Mouse (Mus musculus): ENCODE measurements around the gene Cbx1. TPM values are rescaled to one million over a fixed set of nuclear protein-coding genes. Genes with fewer than 3 reads are reported as not detected.

The Cbx1 gene
- polyA plus RNA-seq, 1 experiment from 2014 or later: 76.7 TPM

- Histone ChIP-seq H3K27ac (ENCODE audit: low read depth, low read length) (no peak overlapping the region), H3K4me3 (ENCODE audit: low read depth, low read length) (no peak overlapping the region), H3K9me3 (ENCODE audit: control insufficient read depth, low read length) (no peaks in the 10 kb centered on the region), H3K9ac (ENCODE audit: low read depth, low read length) (no peak overlapping the region), H3K4me1 (replicated peaks; ENCODE audit: control insufficient read depth, insufficient read depth, low read length) (no peaks in the 10 kb centered on the region), H3K4me2 (no peak overlapping the region), H3K36me3 (ENCODE audit: control insufficient read depth, insufficient read depth, low read length) (no peaks in the 10 kb centered on the region), H3K27me3 (replicated peaks; ENCODE audit: control insufficient read depth, insufficient read depth, low read length) (no peaks in the 10 kb centered on the region)
- no peak for ATAC-seq (replicated peaks; ENCODE audit: low FRiP score)
- WGBS: 65% methylated on average over 5 of the region's 5 CpGs
- DNase-seq (ENCODE audit: low spot score): no peak
These were observed 30.5 kb upstream of the Cbx1 start for GRCm38 (mm10) chr11:96758402-96758801.

DNA sequence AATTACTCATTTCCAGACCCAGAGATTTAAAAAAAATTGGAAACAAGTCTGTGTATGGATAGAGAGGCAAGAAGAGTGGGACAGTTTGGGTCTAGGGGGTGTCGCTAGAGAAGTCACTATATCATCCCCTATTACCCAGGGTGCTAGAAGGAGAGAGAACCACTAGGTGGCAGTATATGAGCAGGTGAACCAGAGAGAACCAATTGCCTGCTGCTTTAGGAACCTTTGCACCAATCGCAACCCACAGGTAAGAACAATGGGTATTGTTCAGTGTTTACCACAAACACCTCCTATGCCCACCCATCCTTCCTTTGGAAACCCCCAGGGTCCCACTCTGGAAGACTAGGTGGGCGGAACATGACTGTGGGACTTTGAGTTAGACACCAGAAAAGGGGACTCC lies 28.9 kb upstream of the Cbx1 start:
- Histone ChIP-seq H3K36me3 (ENCODE audit: control insufficient read depth, insufficient read depth, low read length) (no peaks in the 10 kb centered on the region), H3K9ac (ENCODE audit: low read depth, low read length) (no peak overlapping the region), H3K27ac (ENCODE audit: low read depth, low read length) (no peak overlapping the region), H3K4me2 (no peak overlapping the region), H3K27me3 (replicated peaks; ENCODE audit: control insufficient read depth, insufficient read depth, low read length) (no peaks in the 10 kb centered on the region), H3K4me3 (ENCODE audit: low read depth, low read length) (no peak overlapping the region), H3K4me1 (replicated peaks; ENCODE audit: control insufficient read depth, insufficient read depth, low read length) (no peaks in the 10 kb centered on the region), H3K9me3 (ENCODE audit: control insufficient read depth, low read length) (no peaks in the 10 kb centered on the region)
- DNase-seq (ENCODE audit: low spot score) (no peak), ATAC-seq (replicated peaks; ENCODE audit: low FRiP score) (no peak)
- 36% methylated on average over 3 of the region's 3 CpGs for WGBS

GRCm38 (mm10) chr11:96761984-96762383 lies 26.9 kb upstream of the Cbx1 start:
- 55% methylated on average over 7 of the region's 7 CpGs for WGBS
- Histone ChIP-seq H3K4me2 (no peak overlapping the region), H3K9ac (ENCODE audit: low read depth, low read length) (no peak overlapping the region), H3K36me3 (ENCODE audit: control insufficient read depth, insufficient read depth, low read length) (no peaks in the 10 kb centered on the region), H3K27ac (ENCODE audit: low read depth, low read length) (no peak overlapping the region), H3K4me3 (ENCODE audit: low read depth, low read length) (no peak overlapping the region), H3K9me3 (ENCODE audit: control insufficient read depth, low read length) (no peaks in the 10 kb centered on the region), H3K4me1 (replicated peaks; ENCODE audit: control insufficient read depth, insufficient read depth, low read length) (peaks cover 7% of the 10 kb centered on the region; the same call in 1 of the 2 replicates), H3K27me3 (replicated peaks; ENCODE audit: control insufficient read depth, insufficient read depth, low read length) (no peaks in the 10 kb centered on the region)
- DNase-seq (ENCODE audit: low spot score): no peak
- ATAC-seq (replicated peaks; ENCODE audit: low FRiP score): no peak

DNA sequence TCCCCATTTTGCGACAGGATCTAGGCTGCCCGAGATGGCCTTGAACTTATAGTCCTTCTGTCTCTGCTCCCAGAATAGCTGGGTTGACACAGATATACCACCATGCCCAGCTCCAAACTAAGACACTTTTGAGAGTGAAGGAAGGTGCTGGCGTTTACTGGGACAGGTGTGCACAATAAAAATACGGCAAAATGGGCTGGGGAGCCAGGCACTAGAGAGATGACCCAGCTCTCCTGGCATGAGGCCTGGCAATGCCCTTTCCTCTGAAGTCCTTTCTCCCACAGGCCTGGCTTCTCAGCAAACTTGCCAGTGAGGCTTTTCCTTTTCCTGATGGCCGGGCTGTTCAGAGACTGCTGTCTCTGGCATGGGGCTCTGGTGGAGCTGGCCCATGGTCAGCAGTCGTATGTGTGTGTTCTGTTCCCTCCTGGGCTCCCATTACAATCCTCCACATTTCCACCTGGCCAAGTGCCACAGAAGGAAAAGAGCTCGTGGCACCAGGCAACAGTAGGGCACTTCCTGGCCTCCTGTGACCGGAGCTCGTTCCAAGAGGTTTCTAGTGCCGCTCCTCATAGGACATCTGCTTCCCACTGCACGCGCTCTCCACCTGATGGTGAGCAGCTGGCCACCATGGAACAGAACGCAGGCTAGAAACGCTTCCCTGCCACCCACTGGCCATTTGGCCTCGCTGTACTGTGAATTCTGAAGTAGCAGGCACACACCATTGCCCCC lies 26.0 kb upstream of the Cbx1 start:
- WGBS: 82% methylated on average over 15 of the region's 15 CpGs
- H3K36me3 ChIP-seq (ENCODE audit: control insufficient read depth, insufficient read depth, low read length): no peaks in the 10 kb centered on the region
- ATAC-seq (replicated peaks; ENCODE audit: low FRiP score) (no peak), DNase-seq (ENCODE audit: low spot score) (no peak)
- no peaks in the 10 kb centered on the region for H3K27me3 ChIP-seq (replicated peaks; ENCODE audit: control insufficient read depth, insufficient read depth, low read length)
- no peak overlapping the region for H3K9ac ChIP-seq (ENCODE audit: low read depth, low read length)
- no peaks in the 10 kb centered on the region for H3K9me3 ChIP-seq (ENCODE audit: control insufficient read depth, low read length)
- no peak overlapping the region for H3K4me3 ChIP-seq (ENCODE audit: low read depth, low read length)
- H3K4me1 ChIP-seq (replicated peaks; ENCODE audit: control insufficient read depth, insufficient read depth, low read length): peaks cover 7% of the 10 kb centered on the region; the same call in 1 of the 2 replicates
- no peak overlapping the region for H3K4me2 ChIP-seq
- H3K27ac ChIP-seq (ENCODE audit: low read depth, low read length): no peak overlapping the region

DNA sequence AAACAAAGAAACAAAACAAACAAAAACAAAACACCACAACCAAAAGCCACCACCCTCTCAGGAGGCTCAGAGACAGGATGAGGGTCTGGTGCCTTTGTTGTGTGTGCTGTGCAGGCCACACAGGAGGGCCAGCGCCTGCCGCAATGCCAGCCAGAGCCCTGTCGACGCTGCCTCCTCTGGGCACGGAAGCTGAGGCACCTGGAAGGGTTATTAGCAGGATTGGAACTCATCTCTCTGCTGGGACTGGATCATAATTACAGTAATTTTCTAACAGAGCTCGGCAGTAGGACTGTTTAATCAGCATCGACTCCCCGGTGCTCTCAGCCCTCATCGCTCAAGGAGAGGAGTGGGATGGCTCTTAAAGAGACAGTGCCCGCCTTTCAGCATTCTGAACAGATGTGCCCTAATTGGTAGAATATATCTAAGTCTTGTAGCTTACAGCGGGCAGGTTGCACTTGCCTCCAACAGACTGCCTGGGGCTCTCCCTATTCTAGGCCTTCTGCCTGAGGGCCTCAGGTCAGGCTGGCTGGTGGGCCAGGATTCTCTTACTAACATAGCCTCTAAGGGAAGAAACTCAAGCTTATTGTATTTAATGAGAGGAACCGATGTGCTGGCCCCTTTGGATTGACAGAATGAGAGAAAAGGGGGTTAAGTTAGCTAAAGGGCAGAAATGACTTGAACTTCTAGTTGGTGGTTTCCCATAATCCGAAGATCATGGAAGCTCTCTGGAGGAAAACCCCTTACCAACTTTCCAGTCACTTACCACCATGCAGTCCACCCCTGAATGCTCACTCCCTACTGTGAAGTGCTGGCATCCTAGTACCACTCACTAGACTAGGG lies 24.2 kb upstream of the Cbx1 start:
- no peaks in the 10 kb centered on the region for H3K9me3 ChIP-seq (ENCODE audit: control insufficient read depth, low read length)
- H3K4me1 ChIP-seq (replicated peaks; ENCODE audit: control insufficient read depth, insufficient read depth, low read length): peaks cover 7% of the 10 kb centered on the region; the same call in 1 of the 2 replicates
- WGBS: 56% methylated on average over 13 of the region's 13 CpGs
- no peak overlapping the region; the same call in 1 of the 2 replicates for H3K27ac ChIP-seq (ENCODE audit: low read depth, low read length)
- H3K9ac ChIP-seq (ENCODE audit: low read depth, low read length): no peak overlapping the region
- ATAC-seq (replicated peaks; ENCODE audit: low FRiP score) (no peak), DNase-seq (ENCODE audit: low spot score) (no peak)
- H3K4me2 ChIP-seq: no peak overlapping the region
- H3K36me3 ChIP-seq (ENCODE audit: control insufficient read depth, insufficient read depth, low read length): peaks cover 8% of the 10 kb centered on the region; the same call in 1 of the 2 replicates
- H3K4me3 ChIP-seq (ENCODE audit: low read depth, low read length): no peak overlapping the region
- no peaks in the 10 kb centered on the region for H3K27me3 ChIP-seq (replicated peaks; ENCODE audit: control insufficient read depth, insufficient read depth, low read length)

- Histone ChIP-seq H3K27ac (ENCODE audit: low read depth, low read length) (0 out of 2 replicates have a peak overlapping the region, but pooled peaks have one; percentile 16), H3K36me3 (ENCODE audit: control insufficient read depth, insufficient read depth, low read length) (peaks cover 10% of the 10 kb centered on the region; the same call in 1 of the 2 replicates), H3K4me3 (ENCODE audit: low read depth, low read length) (no peak overlapping the region), H3K27me3 (replicated peaks; ENCODE audit: control insufficient read depth, insufficient read depth, low read length) (no peaks in the 10 kb centered on the region), H3K4me2 (no peak overlapping the region), H3K9me3 (ENCODE audit: control insufficient read depth, low read length) (no peaks in the 10 kb centered on the region), H3K9ac (ENCODE audit: low read depth, low read length) (no peak overlapping the region), H3K4me1 (replicated peaks; ENCODE audit: control insufficient read depth, insufficient read depth, low read length) (peaks cover 7% of the 10 kb centered on the region; the same call in 1 of the 2 replicates)
- 50% methylated on average over 7 of the region's 7 CpGs for WGBS
- DNase-seq (ENCODE audit: low spot score): no peak
- no peak for ATAC-seq (replicated peaks; ENCODE audit: low FRiP score)
These were observed 23.3 kb upstream of the Cbx1 start for GRCm38 (mm10) chr11:96765645-96766044.

- H3K9ac ChIP-seq (ENCODE audit: low read depth, low read length): no peak overlapping the region
- no peaks in the 10 kb centered on the region for H3K9me3 ChIP-seq (ENCODE audit: control insufficient read depth, low read length)
- ATAC-seq (replicated peaks; ENCODE audit: low FRiP score) (no peak), DNase-seq (ENCODE audit: low spot score) (no peak)
- no peak overlapping the region for H3K27ac ChIP-seq (ENCODE audit: low read depth, low read length)
- H3K4me3 ChIP-seq (ENCODE audit: low read depth, low read length): no peak overlapping the region
- peaks cover 10% of the 10 kb centered on the region; the same call in 1 of the 2 replicates for H3K36me3 ChIP-seq (ENCODE audit: control insufficient read depth, insufficient read depth, low read length)
- H3K4me2 ChIP-seq: no peak overlapping the region
- WGBS: 89% methylated on average over 12 of the region's 12 CpGs
- no peaks in the 10 kb centered on the region for H3K27me3 ChIP-seq (replicated peaks; ENCODE audit: control insufficient read depth, insufficient read depth, low read length)
- peaks cover 7% of the 10 kb centered on the region; the same call in 1 of the 2 replicates for H3K4me1 ChIP-seq (replicated peaks; ENCODE audit: control insufficient read depth, insufficient read depth, low read length)
These were observed 22.4 kb upstream of the Cbx1 start for GRCm38 (mm10) chr11:96766555-96766954.

GRCm38 (mm10) chr11:96767096-96767495 lies 21.8 kb upstream of the Cbx1 start:
- H3K9me3 ChIP-seq (ENCODE audit: control insufficient read depth, low read length): no peaks in the 10 kb centered on the region
- DNase-seq (ENCODE audit: low spot score): no peak

More at GRCm38 (mm10) chr11:96767096-96767495, 21.8 kb upstream of the Cbx1 start:
- Histone ChIP-seq H3K4me2 (no peak overlapping the region), H3K9ac (ENCODE audit: low read depth, low read length) (no peak overlapping the region), H3K4me1 (replicated peaks; ENCODE audit: control insufficient read depth, insufficient read depth, low read length) (peaks cover 7% of the 10 kb centered on the region; the same call in 1 of the 2 replicates), H3K27me3 (replicated peaks; ENCODE audit: control insufficient read depth, insufficient read depth, low read length) (no peaks in the 10 kb centered on the region), H3K36me3 (ENCODE audit: control insufficient read depth, insufficient read depth, low read length) (peaks cover 10% of the 10 kb centered on the region; the same call in 1 of the 2 replicates), H3K27ac (ENCODE audit: low read depth, low read length) (no peak overlapping the region), H3K4me3 (ENCODE audit: low read depth, low read length) (no peak overlapping the region)
- ATAC-seq (replicated peaks; ENCODE audit: low FRiP score): no peak
- WGBS: 74% methylated on average over 7 of the region's 7 CpGs

Data from liver, embryonic 11.5 days (tissue).